Mouse (Mus musculus) monocyte, adult 2 months (primary cell): ENCODE data around the gene Ankrd40.

ENCODE experiments used
- DNase-seq, 2 experiments: peaks; one replicate each; pipeline ENCODE4 v3.0.0; 2022; ENCODE audit warnings: low spot score in 2 of 2, low read depth in 1 of 2

The Ankrd40 gene

DNA sequence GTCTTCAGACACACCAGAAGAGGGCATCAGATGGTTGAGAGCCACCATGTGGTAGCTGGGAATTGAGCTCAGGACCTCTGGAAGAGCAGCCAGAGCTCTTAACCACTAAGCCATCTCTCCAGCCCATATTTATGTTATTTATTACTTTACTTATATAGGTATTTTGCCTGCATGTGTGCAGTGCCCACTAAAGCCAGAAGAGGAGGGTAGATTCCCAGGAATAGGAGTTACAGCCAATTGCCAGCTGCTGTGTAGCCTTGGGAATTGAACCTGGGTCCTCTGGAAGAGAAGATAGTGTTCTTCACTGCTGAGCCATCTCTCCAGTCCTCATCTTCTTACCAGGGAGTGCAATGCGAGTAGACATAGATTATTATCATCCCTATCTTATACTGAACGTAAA lies 22.0 kb downstream of the Ankrd40 start:
- DNase-seq, result no peak

GRCm38 (mm10) chr11:94350337-94350736 lies 22.5 kb downstream of the Ankrd40 start:
- DNase-seq, result no peak

GRCm38 (mm10) chr11:94351094-94351493 lies 23.3 kb downstream of the Ankrd40 start:
- DNase-seq, result no peak

GRCm38 (mm10) chr11:94355521-94356217 lies 27.9 kb downstream of the Ankrd40 start:
- DNase-seq, result no peak

GRCm38 (mm10) chr11:94359168-94359567 lies 31.4 kb downstream of the Ankrd40 start:
- DNase-seq, result no peak

DNA sequence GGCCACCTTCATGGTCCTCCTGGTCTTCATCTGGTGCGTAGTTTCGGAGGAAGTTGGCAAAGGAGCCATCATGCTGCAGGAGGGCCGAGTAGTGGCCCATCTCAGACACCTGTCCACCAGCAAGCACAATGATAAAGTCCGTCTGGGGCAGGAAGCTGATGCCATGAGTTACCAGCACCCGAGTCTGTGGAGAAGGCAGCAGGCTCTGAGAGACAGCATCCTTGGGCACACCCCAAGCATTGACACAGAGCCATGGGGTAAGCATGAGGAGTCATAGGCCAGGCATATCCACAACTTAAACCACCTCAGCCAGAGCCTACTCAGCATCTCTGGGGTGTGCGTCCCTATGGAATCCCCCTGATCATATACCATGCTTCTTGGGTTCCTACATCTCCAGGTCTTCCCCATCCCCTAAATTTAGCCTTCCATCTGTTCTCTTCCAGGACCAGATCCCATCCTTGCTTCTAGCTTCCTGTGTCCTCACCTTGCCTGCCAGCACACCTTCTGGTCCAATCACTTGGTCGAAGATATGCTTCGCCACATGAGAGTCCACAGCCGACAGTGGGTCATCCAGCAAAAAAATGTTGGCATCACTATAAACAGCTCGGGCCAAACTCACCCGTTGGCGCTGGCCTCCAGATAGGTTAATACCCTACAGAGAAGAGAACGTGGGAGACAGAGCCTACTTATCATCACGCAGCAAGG lies 33.5 kb downstream of the Ankrd40 start:
- DNase-seq, result no peak

- DNase-seq, result no peak
Measured at GRCm38 (mm10) chr11:94362101-94362500, 34.3 kb downstream of the Ankrd40 start.

DNA sequence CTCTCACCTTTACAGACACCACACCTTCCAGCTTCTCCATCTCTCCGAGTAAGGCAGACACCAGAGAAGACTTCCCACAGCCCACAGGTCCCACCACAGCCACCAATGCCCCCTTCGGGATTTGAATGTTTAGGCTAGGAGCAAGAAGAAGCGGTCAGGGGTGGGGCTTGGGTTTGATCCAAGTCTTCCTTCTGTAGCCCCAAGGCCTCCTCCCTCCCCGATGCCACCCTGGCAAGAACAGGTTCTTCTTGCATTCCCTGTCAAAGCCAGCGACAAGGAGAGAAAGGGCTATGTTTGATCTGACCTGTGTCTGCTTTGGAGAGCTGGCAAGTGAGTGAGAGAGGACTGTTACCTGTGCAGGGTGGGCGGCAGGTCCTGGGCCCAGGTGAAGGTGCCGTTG lies 35.9 kb downstream of the Ankrd40 start:
- DNase-seq, result no peak

GRCm38 (mm10) chr11:94365340-94365739 lies 37.5 kb downstream of the Ankrd40 start:
- no peak for DNase-seq

DNA sequence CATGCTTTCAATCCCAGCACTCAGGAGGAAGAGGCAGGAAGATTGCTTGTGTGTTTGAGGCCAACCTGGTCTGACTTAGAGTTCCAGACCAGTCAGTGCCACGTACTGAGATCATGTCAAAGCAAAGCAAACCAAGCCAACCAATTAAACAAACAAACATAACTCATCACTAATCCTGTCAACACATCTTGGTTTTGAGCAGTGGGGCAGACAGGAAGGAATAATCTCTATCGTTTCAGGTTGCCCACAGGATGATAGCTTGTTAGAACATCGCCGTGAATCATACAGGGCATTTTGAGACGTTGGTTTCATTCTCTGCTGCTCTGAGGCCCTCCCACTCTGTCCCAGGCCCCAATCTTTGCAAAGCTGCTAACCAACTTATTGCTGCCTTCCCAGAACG lies 42.2 kb downstream of the Ankrd40 start:
- no peak for DNase-seq

GRCm38 (mm10) chr11:94370809-94371208 lies 43.0 kb downstream of the Ankrd40 start:
- DNase-seq, result no peak

DNA sequence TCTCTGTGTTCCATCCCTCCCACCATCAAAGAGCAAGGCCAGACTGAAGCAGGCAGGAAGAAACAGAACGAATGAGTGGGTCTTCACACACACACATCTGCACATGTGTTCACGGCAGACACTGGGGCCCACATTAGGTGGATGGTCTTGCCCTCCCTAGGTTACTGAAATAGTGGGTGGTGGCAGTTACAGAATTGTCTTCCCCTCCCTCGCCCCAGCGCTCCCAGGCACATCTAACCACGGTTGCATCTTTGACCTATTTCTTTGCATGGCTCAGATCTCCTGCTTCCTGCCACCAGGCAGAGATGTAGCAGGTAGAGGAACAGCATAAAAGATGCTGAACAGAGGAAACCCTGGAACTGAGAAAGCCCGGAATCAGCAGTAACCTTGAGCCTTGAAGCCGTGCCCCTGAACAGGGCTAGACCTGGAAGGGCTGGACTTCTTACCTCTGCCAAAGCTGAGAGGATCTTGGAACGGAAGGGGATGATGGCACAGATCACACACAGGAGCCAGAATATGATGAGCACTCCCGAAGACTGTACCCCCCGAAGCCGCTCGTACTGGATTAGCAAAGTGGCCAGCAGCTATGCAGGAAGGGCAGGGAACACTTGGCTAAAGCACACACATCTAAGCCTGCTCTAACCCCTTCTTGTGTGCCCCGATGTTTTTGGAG lies 46.6 kb downstream of the Ankrd40 start:
- DNase-seq, result no peak

DNA sequence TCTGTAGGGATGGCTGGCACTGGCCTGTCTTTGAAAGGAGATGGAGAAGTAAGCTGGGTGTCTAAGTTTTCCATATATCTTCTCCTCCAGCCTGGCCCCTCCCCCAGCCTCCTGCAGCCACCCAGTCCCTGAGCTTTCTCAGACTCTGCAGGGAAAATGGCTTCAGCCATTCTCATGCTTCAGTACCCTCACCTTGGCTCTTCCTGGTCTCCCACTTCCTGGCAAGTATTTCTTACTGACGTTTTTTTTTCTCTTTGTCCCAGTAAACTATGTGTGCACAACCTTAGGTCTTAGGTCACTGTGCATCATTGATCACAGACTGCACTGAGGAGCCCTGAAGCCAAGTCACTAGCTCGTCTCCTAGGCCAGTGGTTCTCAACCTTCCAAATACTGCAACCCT lies 51.3 kb downstream of the Ankrd40 start:
- DNase-seq, result no peak

- DNase-seq, result no peak
Measured at GRCm38 (mm10) chr11:94379736-94380135, 51.9 kb downstream of the Ankrd40 start.

GRCm38 (mm10) chr11:94385977-94386771 lies 58.4 kb downstream of the Ankrd40 start:
- peak in 1 of 2 experiments; percentile 22 for DNase-seq

GRCm38 (mm10) chr11:94387756-94388155 lies 60.0 kb downstream of the Ankrd40 start:
- DNase-seq, result no peak

DNA sequence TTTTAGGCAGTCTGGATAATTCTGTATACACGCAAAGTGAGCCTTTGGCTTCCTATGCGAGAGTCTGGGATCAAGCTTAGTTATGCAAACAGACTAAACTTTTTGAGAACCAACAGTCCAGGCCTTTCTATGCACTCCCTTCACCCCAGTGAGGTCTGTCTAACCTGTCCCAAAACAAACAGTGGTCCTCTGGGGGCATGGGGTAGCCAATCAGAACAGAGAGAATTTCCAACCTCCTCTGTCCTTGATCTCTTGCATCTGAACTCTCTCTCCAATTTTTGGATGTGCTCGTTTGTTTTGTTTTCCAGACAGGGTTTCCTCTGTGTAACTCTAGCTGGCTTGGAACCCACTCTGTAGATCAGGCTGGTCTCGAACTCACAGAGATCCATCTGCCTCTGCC lies 61.2 kb downstream of the Ankrd40 start:
- DNase-seq, result no peak

- DNase-seq, result no peak
Measured at GRCm38 (mm10) chr11:94389724-94390396, 62.1 kb downstream of the Ankrd40 start.

DNA sequence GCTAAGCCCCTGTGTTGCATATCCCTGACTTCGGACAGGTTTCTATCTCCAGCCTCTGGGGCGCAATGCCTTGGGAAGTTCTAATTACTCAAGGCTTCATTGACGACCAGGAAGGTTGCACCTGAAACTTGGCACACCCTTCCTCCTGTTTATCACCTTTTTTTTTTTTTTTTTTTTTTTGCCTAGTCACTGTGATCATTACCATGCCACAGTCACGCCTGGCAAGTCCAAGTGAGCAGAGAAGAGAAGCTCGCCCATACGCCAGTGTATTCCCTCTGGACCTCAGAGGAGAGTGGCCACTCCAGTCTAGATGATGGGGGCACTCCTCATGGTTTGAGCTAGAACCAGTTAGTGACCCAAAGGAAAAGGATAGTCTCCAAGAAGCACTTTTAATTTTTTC lies 63.0 kb downstream of the Ankrd40 start:
- DNase-seq, result no peak
